Mouse (Mus musculus) layer of hippocampus, adult 9-11 months (tissue): ENCODE data around the gene Gm42688.
"Not testable (repeated sequence)": the region's sequence is repeated elsewhere in the genome, so short reads cannot be mapped to it uniquely, and the experiment has no call there.

Experiments
- DNase-seq: peaks from one replicate; pipeline ENCODE4 v3.0.0; 2022

Gm42688 gene

DNA sequence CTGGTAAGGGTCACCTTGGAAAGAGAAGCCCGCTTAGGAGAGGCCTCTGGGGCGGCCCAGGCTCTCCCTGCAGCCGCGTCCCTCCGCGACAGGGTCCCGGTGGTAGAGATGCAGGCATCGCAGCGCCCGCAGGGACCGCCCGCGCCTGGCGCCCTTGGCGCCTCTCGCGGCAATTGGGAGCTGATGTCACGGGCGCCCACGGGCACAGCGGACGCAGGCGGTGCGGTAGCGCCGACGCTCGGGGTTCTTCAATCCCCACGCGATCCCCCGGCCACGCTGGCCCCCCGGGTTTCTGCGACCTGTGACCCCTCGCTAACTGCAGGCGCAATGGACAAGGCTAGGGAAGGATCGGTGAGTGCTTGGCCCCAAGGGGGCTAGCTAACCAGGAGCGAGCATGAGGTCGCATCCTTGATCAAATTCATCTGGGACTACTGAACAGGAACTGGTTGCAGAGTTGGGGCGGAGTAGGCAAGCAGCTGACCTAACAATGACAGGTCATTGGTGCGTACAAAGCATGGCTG is 40.9 kb downstream of the Gm42688 start:
- DNase-seq: peak; percentile 69

DNA sequence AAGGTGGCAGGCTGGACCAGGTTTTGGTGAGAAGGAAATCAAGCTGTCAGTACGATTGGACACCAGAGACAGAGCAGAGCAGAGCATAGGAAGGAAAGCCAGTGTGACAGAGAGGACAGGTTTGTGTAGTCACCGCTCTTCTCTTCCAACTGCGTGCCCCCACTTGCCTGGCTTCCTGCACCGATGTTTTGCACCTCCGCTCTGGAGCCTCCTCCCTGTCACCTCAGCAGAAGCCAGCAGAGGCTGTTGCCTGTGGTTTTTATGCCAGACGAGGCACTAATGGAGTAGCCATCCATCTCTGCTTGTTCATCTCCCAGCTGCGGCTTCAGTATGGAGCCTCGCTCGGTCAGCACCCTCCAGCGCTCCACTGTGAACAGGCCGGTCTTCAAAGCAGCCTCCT is 41.5 kb downstream of the Gm42688 start:
- DNase-seq: no peak

DNA sequence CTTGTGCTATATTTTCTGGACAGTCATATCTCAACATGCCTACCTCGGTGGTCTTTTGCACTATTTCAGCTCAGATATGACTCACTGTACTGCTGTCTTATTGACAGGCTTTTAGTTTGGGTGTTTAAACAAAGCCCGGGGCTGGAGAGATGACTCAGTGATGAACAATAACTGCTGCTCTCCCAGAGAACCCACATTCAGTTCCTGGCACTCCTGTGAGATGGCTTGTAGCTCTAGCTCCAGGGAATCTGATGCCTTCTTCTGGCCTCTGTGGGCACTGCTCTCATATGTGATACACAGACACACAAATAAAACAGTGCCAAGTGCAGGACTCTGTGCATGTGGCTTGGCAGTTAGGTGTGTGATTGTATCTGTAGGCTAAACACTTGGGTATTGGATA is 43.8 kb downstream of the Gm42688 start:
- no peak for DNase-seq

DNA sequence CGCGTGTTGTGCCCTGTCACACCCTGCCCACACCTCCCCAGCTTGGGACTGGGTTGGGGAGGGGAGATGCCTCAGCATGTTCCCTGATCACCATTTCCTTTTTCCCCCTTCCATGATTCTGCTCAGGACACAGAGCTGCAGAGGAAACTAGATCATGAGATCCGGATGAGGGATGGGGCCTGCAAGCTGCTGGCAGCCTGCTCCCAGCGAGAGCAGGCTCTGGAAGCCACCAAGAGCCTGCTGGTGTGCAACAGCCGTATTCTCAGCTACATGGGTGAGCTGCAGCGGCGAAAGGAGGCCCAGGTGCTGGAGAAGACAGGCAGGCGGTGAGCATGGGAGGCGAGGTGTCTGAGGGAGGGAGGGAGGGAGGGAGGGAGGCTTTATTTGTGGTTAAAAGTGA is 44.4 kb downstream of the Gm42688 start:
- DNase-seq: no peak

DNA sequence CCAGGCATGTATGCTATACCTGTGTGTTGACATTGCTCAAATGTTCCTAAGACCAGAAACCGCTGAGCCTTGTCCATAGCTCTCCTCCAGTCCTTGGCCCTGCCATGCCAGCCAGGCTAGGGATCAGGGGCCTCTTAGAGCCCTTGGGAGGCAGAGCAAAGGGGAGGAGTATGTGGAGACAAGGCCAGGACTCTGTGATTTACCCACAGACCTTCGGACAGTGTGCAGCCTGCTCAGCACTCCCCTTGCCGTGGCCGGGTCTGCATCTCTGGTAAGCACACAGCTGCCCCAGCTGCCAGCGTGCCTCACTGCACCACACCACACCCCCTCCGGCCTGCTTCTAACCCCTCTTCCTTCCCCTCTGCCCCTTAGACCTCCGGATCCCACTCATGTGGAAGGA is 45.9 kb downstream of the Gm42688 start:
- DNase-seq: no peak

DNA sequence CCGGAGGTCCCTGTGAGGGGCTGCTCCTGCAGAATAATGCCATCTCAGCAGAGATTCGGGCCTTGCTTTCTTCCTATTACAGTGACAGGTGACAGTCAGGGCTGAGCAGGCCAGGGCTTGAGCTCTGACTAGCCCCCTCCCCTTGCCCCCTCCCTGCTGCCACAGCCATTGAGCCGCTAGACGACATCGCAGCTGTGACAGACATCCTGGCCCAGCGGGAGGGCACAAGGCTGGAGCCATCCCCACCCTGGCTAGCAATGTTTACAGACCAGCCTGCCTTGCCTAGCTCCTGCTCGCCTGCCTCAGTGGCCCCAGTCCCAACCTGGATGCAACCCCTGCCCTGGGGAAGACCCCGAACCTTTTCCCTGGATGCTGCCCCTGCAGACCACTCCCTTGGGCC is 50.3 kb downstream of the Gm42688 start:
- no peak for DNase-seq

DNA sequence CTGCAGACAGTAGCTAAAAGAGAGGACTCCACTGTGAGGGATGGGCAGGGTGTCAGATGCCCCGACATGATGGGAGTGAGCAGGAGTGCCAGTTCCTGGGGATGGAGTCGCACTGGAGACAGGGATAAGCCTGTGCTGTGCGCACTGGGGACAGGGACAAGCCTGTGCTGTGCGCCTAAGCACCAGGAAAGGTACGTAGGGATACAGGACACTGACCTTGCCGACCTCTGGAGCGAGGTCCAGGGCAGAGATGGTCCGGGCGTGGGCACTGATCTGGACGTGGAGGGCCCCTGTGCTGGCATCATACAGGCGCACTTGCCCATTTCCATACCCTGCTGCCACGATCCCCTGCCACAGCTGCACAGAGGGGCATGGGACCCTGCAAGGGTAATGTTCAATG is 51.6 kb downstream of the Gm42688 start:
- DNase-seq: no peak

DNA sequence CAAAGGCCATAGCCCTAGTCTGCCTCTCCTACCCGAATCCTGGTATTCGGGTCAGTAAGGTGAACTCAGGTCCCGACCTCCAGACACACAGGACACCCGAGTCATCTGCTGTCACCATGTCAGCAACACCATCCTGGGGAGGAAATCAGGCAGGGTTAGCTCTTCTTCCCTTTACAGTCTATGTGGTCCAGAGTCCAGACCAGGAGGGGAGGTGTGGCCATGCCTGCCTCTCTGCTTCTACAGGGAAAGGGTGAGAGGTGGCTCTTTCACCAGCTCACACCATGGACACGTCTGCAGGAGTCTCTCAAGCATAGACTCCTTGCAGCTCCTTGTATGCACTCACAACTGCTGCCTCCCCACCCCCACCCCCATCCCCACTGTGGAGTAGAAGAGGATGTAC is 52.1 kb downstream of the Gm42688 start:
- no peak for DNase-seq

DNA sequence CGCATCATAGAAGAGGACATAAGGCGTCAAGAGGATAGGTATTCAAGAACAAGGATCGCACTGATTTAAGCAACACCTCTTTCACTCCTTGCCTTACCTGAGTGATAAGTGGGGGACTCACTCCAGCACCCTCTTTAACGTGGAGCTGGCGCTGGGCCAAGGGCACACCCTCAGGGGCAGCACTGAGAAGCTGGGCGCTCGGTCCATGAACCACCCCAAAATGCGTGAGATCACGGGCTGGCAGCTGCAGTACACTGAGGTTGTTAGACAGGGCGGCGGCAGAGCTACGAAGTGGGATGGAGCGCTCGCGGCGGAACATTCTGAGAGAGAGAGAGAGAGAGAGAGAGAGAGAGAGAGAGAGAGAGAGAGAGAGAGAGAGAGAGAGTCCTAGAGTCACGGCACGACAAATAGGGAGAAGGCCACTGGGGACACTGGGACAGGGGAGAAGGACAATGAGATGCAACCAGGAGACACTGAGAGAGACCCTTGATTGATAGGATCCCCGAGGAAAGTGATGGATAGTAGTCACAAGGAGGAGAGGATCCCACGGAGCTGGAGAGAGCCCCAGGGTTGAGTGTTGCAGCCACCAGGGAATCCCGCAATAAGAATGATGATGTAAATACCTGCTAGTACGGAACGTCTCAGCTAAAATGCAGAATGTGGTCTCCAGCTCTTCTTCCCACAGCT is 54.3 kb downstream of the Gm42688 start:
- no peak for DNase-seq

DNA sequence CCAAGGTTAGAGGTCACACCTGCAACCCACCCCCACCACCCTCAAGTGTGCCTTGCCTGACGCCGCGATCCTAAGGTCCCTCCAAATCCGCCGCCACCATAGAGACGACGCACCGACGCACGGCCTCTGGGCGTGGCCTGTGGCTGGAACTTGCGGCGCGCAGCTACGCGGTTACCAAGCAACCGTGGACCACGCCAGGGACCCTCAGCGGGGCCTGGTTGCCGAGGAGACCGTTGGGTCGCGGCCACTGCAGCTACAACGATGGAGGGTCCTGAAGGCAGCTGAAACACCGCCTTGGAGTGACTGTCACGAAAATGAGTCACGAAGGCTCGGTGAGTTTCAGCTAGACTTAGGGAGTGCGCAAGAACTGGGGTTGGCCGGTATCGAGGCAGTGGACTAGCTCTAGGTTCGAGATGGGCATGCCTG is 54.9 kb downstream of the Gm42688 start, which contains the start of the genes Wdr54 and 1700003E16Rik:
TSS of gene Wdr54 (minus strand) at position 139 of the 426 bp plus-strand sequence.
TSS of gene 1700003E16Rik (plus strand) at position 146 of the 426 bp plus-strand sequence.
- DNase-seq: peak; percentile 78

DNA sequence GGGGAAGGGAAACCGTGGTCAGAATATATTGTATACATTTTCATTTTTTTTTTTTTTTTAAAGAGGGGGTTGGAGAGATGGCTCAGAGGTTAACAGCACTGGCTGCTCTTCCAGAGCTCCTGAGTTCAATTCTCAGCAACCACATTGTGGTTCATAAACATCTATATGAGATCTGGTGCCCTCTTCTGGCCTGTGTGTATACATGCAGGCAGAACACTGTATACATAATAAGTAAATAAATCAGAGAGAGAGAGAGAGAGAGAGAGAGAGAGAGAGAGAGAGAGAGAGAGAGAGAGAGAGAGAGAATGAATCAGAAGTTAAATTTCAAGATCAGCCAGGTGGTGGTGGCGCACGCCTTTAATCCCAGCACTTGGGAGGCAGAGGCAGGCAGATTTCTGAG is 58.0 kb downstream of the Gm42688 start:
- not testable (repeated sequence) for DNase-seq
